Mouse (Mus musculus) MEL (cell line): Measurements from ENCODE around the gene Rab8a. TPM values are rescaled to one million over a fixed set of nuclear protein-coding genes. Genes with fewer than 3 reads are reported as not detected.
A peak's percentile ranks its signal among the peaks of the same experiment; 100 is the strongest.

Experiments used
- DNase-seq: peaks from one replicate; pipeline ENCODE4 v3.0.0; 2011; ENCODE audit warnings: low read depth, low spot score
- H3K27ac ChIP-seq: 2 replicates; pipeline ENCODE4 v1.5.1; 2012; ENCODE audit warnings: low read depth, mild to moderate bottlenecking, control low read depth, low read length, moderate library complexity; ENCODE audit not compliant: control insufficient read depth
- H3K27me3 ChIP-seq, 2 experiments: fragments of 150-350 bp in 1 of 2; sonication (generic) in 1 of 2; 2 replicates each; pipeline ENCODE4 v1.6.1; 2012; ENCODE audit warnings: low read length in 2 of 2, mild to moderate bottlenecking in 2 of 2, improper control_type of control experiment in 1 of 2, moderate library complexity in 1 of 2; ENCODE audit not compliant: insufficient read depth in 2 of 2, control insufficient read depth in 1 of 2
- H3K36me3 ChIP-seq, 2 experiments: 2 replicates each; pipeline ENCODE4 v1.6.1; 2012 to 2014; ENCODE audit warnings: low read length in 2 of 2, improper control_type of control experiment in 1 of 2, inconsistent platforms in 1 of 2, mild to moderate bottlenecking in 1 of 2; ENCODE audit not compliant: insufficient read depth in 2 of 2, control insufficient read depth in 1 of 2
- H3K4me1 ChIP-seq, 2 experiments: fragments of 150-350 bp in 1 of 2; sonication (generic) in 1 of 2; 2 replicates each; pipeline ENCODE4 v1.6.1; 2012; ENCODE audit warnings: low read length in 2 of 2, improper control_type of control experiment in 1 of 2, mild to moderate bottlenecking in 1 of 2; ENCODE audit not compliant: insufficient read depth in 2 of 2, control insufficient read depth in 1 of 2
- H3K4me3 ChIP-seq, 2 experiments: fragments of 150-350 bp in 1 of 2; sonication (generic) in 1 of 2; 2 replicates each; pipeline ENCODE4 v1.5.1; 2012; ENCODE audit warnings: low read depth in 2 of 2, low read length in 2 of 2, mild to moderate bottlenecking in 2 of 2, moderate library complexity in 2 of 2, control low read depth in 1 of 2, improper control_type of control experiment in 1 of 2; ENCODE audit not compliant: control insufficient read depth in 1 of 2, insufficient read depth in 1 of 2
- H3K79me2 ChIP-seq: 2 replicates; pipeline ENCODE4 v1.6.1; 2012; ENCODE audit warnings: mild to moderate bottlenecking, low read length, moderate library complexity; ENCODE audit not compliant: control insufficient read depth, poor library complexity, insufficient read depth
- H3K9ac ChIP-seq: 2 replicates; pipeline ENCODE4 v1.6.1; 2012; ENCODE audit warnings: low read depth, mild to moderate bottlenecking, control low read depth, low read length, moderate library complexity; ENCODE audit not compliant: control insufficient read depth, poor library complexity, severe bottlenecking
- H3K9me3 ChIP-seq: fragments of 150-350 bp; sonication (generic); replicated peaks from 2 replicates; pipeline ENCODE4 v1.6.1; 2012; ENCODE audit warnings: mild to moderate bottlenecking, low read length, improper control_type of control experiment, moderate library complexity; ENCODE audit not compliant: insufficient read depth
- BHLHE40 ChIP-seq: IDR thresholded peaks from 2 replicates; pipeline ENCODE4 v1.6.1; 2012; ENCODE audit warnings: low read depth, mild to moderate bottlenecking, inconsistent platforms, low read length, improper control_type of control experiment, borderline replicate concordance
- E2F4 ChIP-seq: IDR thresholded peaks from 2 replicates; pipeline ENCODE4 v1.6.1; 2011; ENCODE audit warnings: low read depth, low read length, improper control_type of control experiment, borderline replicate concordance
- ELF1 ChIP-seq: IDR thresholded peaks from 2 replicates; pipeline ENCODE4 v1.6.1; 2014; ENCODE audit warnings: low read depth, mild to moderate bottlenecking, inconsistent platforms, low read length, improper control_type of control experiment, moderate library complexity
- EP300 ChIP-seq, 2 experiments: IDR thresholded peaks; 2 replicates each; pipeline ENCODE4 v1.6.1; 2011; ENCODE audit warnings: improper control_type of control experiment in 2 of 2, low read length in 2 of 2, low read depth in 1 of 2, mild to moderate bottlenecking in 1 of 2
- ETS1 ChIP-seq: IDR thresholded peaks from 2 replicates; pipeline ENCODE4 v1.6.1; 2012; ENCODE audit warnings: low read depth, mild to moderate bottlenecking, inconsistent platforms, low read length, improper control_type of control experiment, moderate library complexity
- GABPA ChIP-seq: IDR thresholded peaks from 2 replicates; pipeline ENCODE4 v1.6.1; 2012; ENCODE audit warnings: low read depth, mild to moderate bottlenecking, inconsistent platforms, low read length, improper control_type of control experiment, moderate library complexity
- GATA1 ChIP-seq: IDR thresholded peaks from 2 replicates; pipeline ENCODE4 v1.6.1; 2011; ENCODE audit warnings: low read depth, low read length, improper control_type of control experiment
- HCFC1 ChIP-seq: IDR thresholded peaks from 2 replicates; pipeline ENCODE4 v1.6.1; 2012; ENCODE audit warnings: low read depth, mild to moderate bottlenecking, inconsistent platforms, low read length, improper control_type of control experiment, moderate library complexity
- JUND ChIP-seq: IDR thresholded peaks from 2 replicates; pipeline ENCODE4 v1.6.1; 2011; ENCODE audit warnings: low read depth, mild to moderate bottlenecking, improper control_type of control experiment, low read length
- MAFK ChIP-seq: IDR thresholded peaks from 2 replicates; pipeline ENCODE4 v1.6.1; 2011; ENCODE audit warnings: low read depth, mild to moderate bottlenecking, low read length, improper control_type of control experiment, borderline replicate concordance
- MAX ChIP-seq: IDR thresholded peaks from 2 replicates; pipeline ENCODE4 v1.6.1; 2011; ENCODE audit warnings: low read length, improper control_type of control experiment
- MAZ ChIP-seq: IDR thresholded peaks from 2 replicates; pipeline ENCODE4 v1.6.1; 2012; ENCODE audit warnings: low read depth, mild to moderate bottlenecking, inconsistent platforms, low read length, improper control_type of control experiment
- MXI1 ChIP-seq: IDR thresholded peaks from 2 replicates; pipeline ENCODE4 v1.6.1; 2011; ENCODE audit warnings: mild to moderate bottlenecking, low read depth, low read length, improper control_type of control experiment
- MYB ChIP-seq: IDR thresholded peaks from 2 replicates; pipeline ENCODE4 v1.6.1; 2011; ENCODE audit warnings: mild to moderate bottlenecking, low read depth, low read length, improper control_type of control experiment
- MYC ChIP-seq: IDR thresholded peaks from 2 replicates; pipeline ENCODE4 v1.6.1; 2011; ENCODE audit warnings: low read depth, mild to moderate bottlenecking, low read length, improper control_type of control experiment, moderate library complexity
- NRF1 ChIP-seq: IDR thresholded peaks from 2 replicates; pipeline ENCODE4 v1.6.1; 2014; ENCODE audit warnings: low read depth, mild to moderate bottlenecking, inconsistent platforms, low read length, improper control_type of control experiment, moderate library complexity; ENCODE audit not compliant: poor library complexity, insufficient read depth, severe bottlenecking
- POLR2AphosphoS2 ChIP-seq: IDR thresholded peaks from 2 replicates; pipeline ENCODE4 v1.6.1; 2011; ENCODE audit warnings: low read length, improper control_type of control experiment
- RAD21 ChIP-seq: IDR thresholded peaks from 2 replicates; pipeline ENCODE4 v1.6.1; 2011; ENCODE audit warnings: mild to moderate bottlenecking, low read depth, low read length, improper control_type of control experiment
- RCOR1 ChIP-seq: IDR thresholded peaks from 2 replicates; pipeline ENCODE4 v1.6.1; 2012; ENCODE audit warnings: low read depth, mild to moderate bottlenecking, inconsistent platforms, low read length, improper control_type of control experiment
- SIN3A ChIP-seq: IDR thresholded peaks from 2 replicates; pipeline ENCODE4 v1.6.1; 2012; ENCODE audit warnings: low read length, improper control_type of control experiment, inconsistent platforms
- TAL1 ChIP-seq: IDR thresholded peaks from 2 replicates; pipeline ENCODE4 v1.6.1; 2012; ENCODE audit warnings: mild to moderate bottlenecking, inconsistent platforms, low read length, moderate library complexity, mixed read lengths
- TBP ChIP-seq: IDR thresholded peaks from 2 replicates; pipeline ENCODE4 v1.8.0; 2011; ENCODE audit warnings: low read depth, low read length, improper control_type of control experiment
- TCF12 ChIP-seq: IDR thresholded peaks from 2 replicates; pipeline ENCODE4 v1.6.1; 2014; ENCODE audit warnings: low read depth, mild to moderate bottlenecking, inconsistent platforms, low read length, improper control_type of control experiment, moderate library complexity
- USF1 ChIP-seq: IDR thresholded peaks from 2 replicates; pipeline ENCODE4 v1.6.1; 2014; ENCODE audit warnings: low read depth, mild to moderate bottlenecking, inconsistent platforms, low read length, improper control_type of control experiment, moderate library complexity
- USF2 ChIP-seq, 2 experiments: IDR thresholded peaks; 2 replicates each; pipeline ENCODE4 v1.6.1; 2011 to 2012; ENCODE audit warnings: improper control_type of control experiment in 2 of 2, low read length in 2 of 2, borderline replicate concordance in 1 of 2, inconsistent platforms in 1 of 2, low read depth in 1 of 2, mild to moderate bottlenecking in 1 of 2; ENCODE audit not compliant: insufficient read depth in 1 of 2
- ZKSCAN1 ChIP-seq: IDR thresholded peaks from 2 replicates; pipeline ENCODE4 v1.6.1; 2012; ENCODE audit warnings: low read depth, mild to moderate bottlenecking, inconsistent platforms, low read length, improper control_type of control experiment, moderate library complexity
- ZNF384 ChIP-seq: IDR thresholded peaks from 2 replicates; pipeline ENCODE4 v1.6.1; 2012; ENCODE audit warnings: low read depth, mild to moderate bottlenecking, inconsistent platforms, low read length, improper control_type of control experiment
- polyA plus RNA-seq, 2 experiments: library from polyadenylated mRNA; stranded (reverse) in 1 of 2; unstranded in 1 of 2; fragments of >175 nt in 1 of 2; fragments of >200 nt in 1 of 2; gene quantifications; 2 replicates each; pipeline versions ENCODE4 v1.2.1 to v1.2.4; 2012; ENCODE audit warnings: low replicate concordance in 2 of 2, low read depth in 1 of 2; ENCODE audit not compliant: insufficient read length in 2 of 2, insufficient read depth in 1 of 2, missing spikeins in 1 of 2
- total RNA-seq: library from RNA; depleted of rRNA; stranded (reverse); fragments of 300-350 nt; gene quantifications from 2 replicates; pipeline ENCODE4 v1.2.3, GENCODE M21; 2012

The Rab8a gene
- total and polyA plus RNA-seq, 3 experiments, result 97.4 to 139 TPM; not detected in 1

DNA sequence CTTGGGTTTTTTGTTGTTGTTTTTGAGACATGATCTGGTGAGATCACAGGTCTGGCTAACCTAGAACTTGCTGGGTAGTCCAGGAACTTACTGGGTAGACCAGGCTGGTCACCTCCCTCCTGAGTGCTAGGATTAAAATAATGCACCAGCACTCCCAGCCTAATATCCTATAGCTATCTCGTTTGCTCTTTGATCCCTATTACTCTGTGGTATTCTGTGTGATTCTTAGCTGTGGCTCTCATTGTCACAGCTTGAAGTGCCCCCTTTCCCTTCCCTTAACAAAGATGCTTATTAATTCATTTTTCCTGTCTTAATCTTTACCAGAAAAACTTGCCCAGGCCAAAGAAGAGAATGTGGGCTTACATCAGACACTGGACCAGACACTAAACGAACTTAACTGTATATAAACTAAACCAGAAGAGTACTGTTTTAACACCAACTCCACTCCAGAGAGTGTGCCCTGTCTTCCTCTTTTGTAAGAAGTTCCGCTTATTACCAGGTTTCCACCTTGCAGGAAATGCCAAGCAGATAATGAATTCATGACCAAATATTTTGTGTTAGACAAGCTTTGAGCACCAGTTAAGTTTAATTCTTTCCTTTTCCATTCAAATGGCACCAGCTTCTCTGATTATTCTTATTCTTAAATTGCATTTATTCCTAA lies 9.5 kb upstream of the Rab8a start:
- 0 out of 2 replicates have a peak, but pooled peaks have one; percentile 20 for TF ChIP-seq ELF1
- peak; percentile 74 to 91 for TF ChIP-seq EP300 (IDR thresholded peaks at IDR 0.05; ENCODE audit: low read depth in 1 of 2, low read length in 2 of 2)
- TF ChIP-seq TAL1, result peak; percentile 34; the same call in 1 of the 2 replicates
- TF ChIP-seq TCF12, result peak; percentile 59; the same call in 1 of the 2 replicates
- peak; percentile 62; the same call in 1 of the 2 replicates for TF ChIP-seq MYC
- no peak for TF ChIP-seq ZKSCAN1
- 0 out of 2 replicates have a peak, but pooled peaks have one; percentile 34 for TF ChIP-seq MXI1
- TF ChIP-seq HCFC1, result 0 out of 2 replicates have a peak, but pooled peaks have one; percentile 42
- TF ChIP-seq POLR2AphosphoS2, result 0 out of 2 replicates have a peak, but pooled peaks have one; percentile 29
- peak; percentile 61 for TF ChIP-seq SIN3A
- no peak for TF ChIP-seq RAD21
- peak; percentile 75 for TF ChIP-seq RCOR1
- TF ChIP-seq MAX, result 0 out of 2 replicates have a peak, but pooled peaks have one; percentile 7
- TF ChIP-seq NRF1, result no peak
- TF ChIP-seq MAZ, result no peak
- no peak for TF ChIP-seq E2F4
- TF ChIP-seq BHLHE40, result no peak
- TF ChIP-seq MYB, result 0 out of 2 replicates have a peak, but pooled peaks have one; percentile 15
- peak; percentile 79 for TF ChIP-seq GATA1
- peak; percentile 47; the same call in 1 of the 2 replicates for TF ChIP-seq ETS1
- Histone ChIP-seq H3K36me3 (peaks cover 0 to 26% of the 10 kb centered on the region in 2 experiments), H3K4me1 (peaks cover 14 to 17% of the 10 kb centered on the region in 2 experiments), H3K9ac (no peak overlapping the region), H3K27ac (peak overlapping the region; percentile 65), H3K27me3 (no peaks in the 10 kb centered on the region), H3K9me3 (no peaks in the 10 kb centered on the region), H3K79me2 (no peaks in the 10 kb centered on the region), H3K4me3 (no peak overlapping the region)
- peak; percentile 86 for DNase-seq

DNA sequence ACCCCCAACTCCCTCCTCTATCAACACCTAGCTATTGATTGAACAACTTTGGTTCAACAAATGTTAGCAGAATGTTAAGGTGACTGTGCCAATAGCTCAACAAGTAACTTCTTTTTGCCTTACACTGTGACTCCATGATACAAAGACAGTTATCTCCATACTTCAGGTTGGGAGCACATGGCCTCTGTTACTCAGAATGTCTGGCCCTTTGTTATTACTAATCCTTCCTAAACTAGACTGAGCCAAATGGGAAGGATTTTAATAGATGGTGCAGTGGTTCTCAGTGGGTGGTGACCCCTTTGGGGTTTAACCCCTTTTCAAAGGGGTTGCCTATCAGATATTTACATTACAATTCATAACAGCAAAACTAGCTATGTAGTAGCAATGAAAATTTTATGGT lies 7.6 kb upstream of the Rab8a start:
- Histone ChIP-seq H3K9me3 (no peaks in the 10 kb centered on the region), H3K36me3 (peaks cover 0 to 26% of the 10 kb centered on the region in 2 experiments), H3K79me2 (no peaks in the 10 kb centered on the region), H3K27me3 (no peaks in the 10 kb centered on the region), H3K4me3 (no peak overlapping the region), H3K4me1 (peaks cover 14 to 19% of the 10 kb centered on the region in 2 experiments), H3K9ac (no peak overlapping the region), H3K27ac (no peak overlapping the region)
- peak; percentile 35 for DNase-seq
- TF ChIP-seq MAFK (no peak), USF2 (IDR thresholded peaks at IDR 0.05; ENCODE audit: borderline replicate concordance in 1 of 2, insufficient read depth in 1 of 2, low read depth in 1 of 2, low read length in 2 of 2) (no peak), ZNF384 (no peak), TAL1 (peak; percentile 68), USF1 (no peak), HCFC1 (no peak), MAX (0 out of 2 replicates have a peak, but pooled peaks have one; percentile 16), TBP (no peak), MYC (0 out of 2 replicates have a peak, but pooled peaks have one; percentile 36), JUND (no peak), TCF12 (peak; percentile 28; the same call in 1 of the 2 replicates), BHLHE40 (no peak), GABPA (no peak)
